Mouse (Mus musculus) thymus, adult 2 months (tissue): ENCODE results near the gene Sympk. TPM values are rescaled to one million over a fixed set of nuclear protein-coding genes. Genes with fewer than 3 reads are reported as not detected.
A peak's percentile ranks its signal among the peaks of the same experiment; 100 is the strongest.

ENCODE experiments used
- DNase-seq: peaks from one replicate; pipeline ENCODE4 v3.0.0; 2021
- H3K27ac ChIP-seq: fragments of 200-500 bp; 2 replicates; pipeline ENCODE4 v1.5.1; 2012; ENCODE audit warnings: low read length, control low read depth; ENCODE audit not compliant: control insufficient read depth, insufficient read depth
- H3K27me3 ChIP-seq: fragments of 200-500 bp; 2 replicates; pipeline ENCODE4 v1.6.1; 2012; ENCODE audit warnings: mild to moderate bottlenecking, low read length, moderate library complexity, mixed read lengths; ENCODE audit not compliant: control insufficient read depth, insufficient read depth
- H3K36me3 ChIP-seq: fragments of 200-500 bp; 2 replicates; pipeline ENCODE4 v1.6.1; 2012; ENCODE audit warnings: mild to moderate bottlenecking, low read length, moderate library complexity; ENCODE audit not compliant: control insufficient read depth, insufficient read depth
- H3K4me1 ChIP-seq: fragments of 200-500 bp; replicated peaks from 2 replicates; pipeline ENCODE4 v1.6.1; 2012; ENCODE audit warnings: low read length; ENCODE audit not compliant: control insufficient read depth, insufficient read depth
- H3K4me3 ChIP-seq: fragments of 200-500 bp; 2 replicates; pipeline ENCODE4 v1.5.1; 2012; ENCODE audit warnings: mild to moderate bottlenecking, low read length, control low read depth, moderate library complexity; ENCODE audit not compliant: control insufficient read depth, insufficient read depth
- CTCF ChIP-seq: fragments of 200-500 bp; IDR thresholded peaks from 2 replicates; pipeline ENCODE4 v1.5.1; 2012; ENCODE audit warnings: mild to moderate bottlenecking, control low read depth, low read length, moderate library complexity, borderline replicate concordance; ENCODE audit not compliant: control insufficient read depth, poor library complexity, insufficient read depth; ENCODE audit errors: extremely low read depth
- POLR2A ChIP-seq: fragments of 200-500 bp; IDR thresholded peaks from 2 replicates; pipeline ENCODE4 v1.6.1; 2012; ENCODE audit warnings: mild to moderate bottlenecking, low read length, control low read depth, moderate library complexity; ENCODE audit not compliant: control insufficient read depth, poor library complexity, insufficient read depth; ENCODE audit errors: extremely low read depth
- WGBS: fragments of 180-500 bp; shearing (Covaris S2); methylation state at CpG from one replicate; pipeline ENCODE4 v1.1.7; 2018; 5-methylcytosine and 5-hydroxymethylcytosine counted together
- polyA plus RNA-seq: library from polyadenylated mRNA; depleted of rRNA; stranded (reverse); fragments of >200 nt; gene quantifications from 2 replicates; pipeline ENCODE4 v1.2.3, GENCODE M21; 2012

Sympk gene
- polyA plus RNA-seq, 1 experiment = 150 TPM

- peak; percentile 87 for DNase-seq
- TF ChIP-seq POLR2A (0 out of 2 replicates have a peak, but pooled peaks have one; percentile 41), CTCF (no peak)
- no peaks in the 10 kb centered on the region for H3K36me3 ChIP-seq
- H3K27me3 ChIP-seq = peaks cover 11% of the 10 kb centered on the region; the same call in 1 of the 2 replicates
- peaks cover 24% of the 10 kb centered on the region for H3K4me1 ChIP-seq
- no peak within 1 kb of the TSS for H3K27ac ChIP-seq
- WGBS = 2% methylated on average over 88 of the region's 91 CpGs
- H3K4me3 ChIP-seq = peak within 1 kb of the TSS; percentile 41
These were observed 51.8 kb downstream of the Sympk start, which contains the start of gene Dmwd for GRCm38 (mm10) chr7:19075723-19076585. Dmwd (plus strand) TSS chr7:19076227.

- H3K27ac ChIP-seq = no peak overlapping the region
- peaks cover 24% of the 10 kb centered on the region for H3K4me1 ChIP-seq
- 1% methylated on average over 22 of the region's 22 CpGs for WGBS
These were observed 52.4 kb downstream of the Sympk start for GRCm38 (mm10) chr7:19076586-19076991.

GRCm38 (mm10) chr7:19077761-19078160 is 53.6 kb downstream of the Sympk start:
- Histone ChIP-seq H3K36me3 (no peaks in the 10 kb centered on the region), H3K27ac (no peak overlapping the region), H3K4me1 (peaks cover 24% of the 10 kb centered on the region)

More at GRCm38 (mm10) chr7:19076586-19076991, 52.4 kb downstream of the Sympk start:
- Histone ChIP-seq H3K4me3 (peak overlapping the region; percentile 41), H3K27me3 (peaks cover 11% of the 10 kb centered on the region; the same call in 1 of the 2 replicates), H3K36me3 (no peaks in the 10 kb centered on the region)
- DNase-seq = peak; percentile 28
- no peak for TF ChIP-seq POLR2A
- TF ChIP-seq CTCF = no peak

GRCm38 (mm10) chr7:19078732-19079131 is 54.6 kb downstream of the Sympk start:
- Histone ChIP-seq H3K36me3 (no peaks in the 10 kb centered on the region), H3K4me3 (no peak overlapping the region), H3K4me1 (peaks cover 24% of the 10 kb centered on the region), H3K27ac (no peak overlapping the region), H3K27me3 (peaks cover 6% of the 10 kb centered on the region; the same call in 1 of the 2 replicates)
- TF ChIP-seq POLR2A (no peak), CTCF (no peak)
- no peak for DNase-seq
- 83% methylated on average over 3 of the region's 3 CpGs for WGBS

More at GRCm38 (mm10) chr7:19077761-19078160, 53.6 kb downstream of the Sympk start:
- under 1% methylated on average over 14 of the region's 14 CpGs for WGBS
- TF ChIP-seq POLR2A (no peak), CTCF (no peak)
- DNase-seq = peak; percentile 88
- H3K4me3 ChIP-seq = no peak overlapping the region
- H3K27me3 ChIP-seq = peaks cover 11% of the 10 kb centered on the region; the same call in 1 of the 2 replicates

GRCm38 (mm10) chr7:19080451-19080950 is 56.3 kb downstream of the Sympk start:
- Histone ChIP-seq H3K27me3 (peaks cover 3% of the 10 kb centered on the region; the same call in 1 of the 2 replicates), H3K36me3 (no peaks in the 10 kb centered on the region), H3K4me1 (peaks cover 20% of the 10 kb centered on the region), H3K27ac (no peak overlapping the region), H3K4me3 (no peak overlapping the region)
- TF ChIP-seq CTCF (no peak), POLR2A (no peak)
- WGBS = 95% methylated on average over 19 of the region's 19 CpGs
- DNase-seq = no peak

GRCm38 (mm10) chr7:19082171-19082570 is 58.0 kb downstream of the Sympk start:
- Histone ChIP-seq H3K27ac (no peak overlapping the region), H3K36me3 (no peaks in the 10 kb centered on the region), H3K27me3 (no peaks in the 10 kb centered on the region; the same call in 1 of the 2 replicates), H3K4me1 (peaks cover 10% of the 10 kb centered on the region), H3K4me3 (no peak overlapping the region)
- WGBS = 94% methylated on average over 4 of the region's 4 CpGs
- TF ChIP-seq POLR2A = no peak
- no peak for TF ChIP-seq CTCF
- DNase-seq = no peak
